Mouse (Mus musculus): ENCODE data around the gene Acat1.

- TF ChIP-seq CTCF (IDR thresholded peaks at IDR 0.05) (no peak), EP300 (IDR thresholded peaks at IDR 0.05) (no peak)
These were observed 39.5 kb downstream of the Acat1 start for GRCm38 (mm10) chr9:53570662-53571061.

Data from lung, postnatal 0 days (tissue).